Mouse (Mus musculus): Measurements from ENCODE around the gene Eme2. TPM values are rescaled to one million over a fixed set of nuclear protein-coding genes. Genes with fewer than 3 reads are reported as not detected.

Eme2 gene
- total RNA-seq, 2 experiments from 2014 or later = 9.3 to 10.2 TPM

DNA sequence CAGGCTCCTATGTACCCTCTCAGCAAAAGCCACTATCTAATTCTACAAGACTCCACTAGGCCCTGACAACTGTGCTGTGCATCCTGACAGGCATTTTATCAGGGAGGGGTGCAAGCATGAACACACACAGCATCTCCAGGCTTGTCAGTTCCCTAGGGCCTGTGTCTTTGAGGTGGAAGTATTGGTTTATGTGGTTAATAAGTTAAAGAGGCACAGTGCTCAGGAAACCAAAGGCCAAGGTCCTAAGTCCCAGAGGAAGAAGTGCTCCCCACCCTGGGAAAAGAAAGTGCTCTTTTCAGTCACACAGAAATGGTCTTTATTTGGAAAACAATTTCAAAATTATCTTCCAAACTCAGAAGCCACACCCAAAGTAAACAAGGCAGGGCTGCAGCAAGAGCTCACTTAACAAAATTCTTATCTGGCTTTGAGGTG, 46.3 kb downstream of the Eme2 start:
- intact Hi-C loops (cut with DNase I) = loop anchor here (5.0 kb wide), 1 partner anchor 169 kb away; the partner anchor contains the start of genes Cramp1l and Ift140
- DNase-seq = no peak

DNA sequence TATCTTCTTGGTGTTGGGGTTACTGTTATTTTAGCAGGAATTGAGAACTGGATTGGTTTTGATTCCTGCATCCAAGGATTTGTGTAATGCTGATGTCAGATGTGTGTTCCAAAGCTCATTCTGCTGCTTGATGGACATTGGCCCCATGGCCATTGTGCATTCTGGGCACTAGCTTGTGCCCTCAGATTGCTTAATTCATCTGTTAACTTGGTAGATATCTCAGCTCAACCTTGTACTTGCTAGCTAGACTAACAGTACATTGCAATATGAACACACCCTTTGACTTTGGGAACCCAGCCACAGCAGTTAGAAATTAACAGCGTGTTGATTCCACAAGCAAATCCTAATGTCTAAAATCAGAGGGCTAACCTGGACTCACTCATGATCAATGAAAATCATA, 47.5 kb downstream of the Eme2 start:
- no peak for DNase-seq
- intact Hi-C loops (cut with DNase I) = loop anchor here (5.0 kb wide), 1 partner anchor 170 kb away; the partner anchor contains the start of genes Cramp1l and Ift140

DNA sequence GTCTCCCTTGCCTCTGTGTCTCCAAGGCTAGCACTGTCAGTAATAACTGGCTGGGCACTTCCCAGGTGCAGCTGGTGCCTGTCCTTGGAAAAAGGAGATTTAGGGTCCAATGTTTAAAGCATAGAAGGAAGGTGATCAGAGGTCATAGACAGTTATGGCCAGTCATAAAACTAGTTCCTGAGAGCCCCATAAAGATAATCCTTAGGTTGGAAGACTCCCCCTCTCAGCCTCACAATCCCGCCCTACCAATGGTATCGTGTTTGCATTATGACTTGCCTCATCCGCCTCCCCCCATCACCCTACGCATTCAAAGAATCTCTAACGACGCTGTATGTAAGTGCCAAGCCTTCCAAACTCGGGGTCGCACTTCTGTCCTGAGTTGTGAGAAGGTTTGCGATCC, 50.4 kb downstream of the Eme2 start:
- no peak for DNase-seq
- intact Hi-C loops (cut with DNase I) = no loop called here

DNA sequence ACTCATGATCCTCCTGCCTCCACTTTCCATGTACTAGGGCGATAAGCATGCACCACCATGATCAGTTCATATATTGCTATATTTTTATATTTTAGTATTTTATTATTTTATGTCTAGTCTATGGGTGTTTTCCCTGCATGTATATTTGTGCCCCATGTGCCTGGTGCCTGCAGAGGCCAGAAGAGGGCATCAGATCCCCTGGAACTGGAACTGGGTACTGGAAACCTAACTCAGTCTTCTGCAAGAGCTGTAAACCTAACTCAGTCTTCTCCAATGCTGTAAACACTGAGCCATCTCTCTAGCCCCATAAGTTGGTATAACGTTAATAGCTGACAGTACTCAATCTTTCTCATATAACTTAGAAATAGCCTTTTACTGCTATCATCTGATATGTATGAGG, 52.3 kb downstream of the Eme2 start:
- no peak for DNase-seq
- intact Hi-C loops (cut with DNase I) = no loop called here

DNA sequence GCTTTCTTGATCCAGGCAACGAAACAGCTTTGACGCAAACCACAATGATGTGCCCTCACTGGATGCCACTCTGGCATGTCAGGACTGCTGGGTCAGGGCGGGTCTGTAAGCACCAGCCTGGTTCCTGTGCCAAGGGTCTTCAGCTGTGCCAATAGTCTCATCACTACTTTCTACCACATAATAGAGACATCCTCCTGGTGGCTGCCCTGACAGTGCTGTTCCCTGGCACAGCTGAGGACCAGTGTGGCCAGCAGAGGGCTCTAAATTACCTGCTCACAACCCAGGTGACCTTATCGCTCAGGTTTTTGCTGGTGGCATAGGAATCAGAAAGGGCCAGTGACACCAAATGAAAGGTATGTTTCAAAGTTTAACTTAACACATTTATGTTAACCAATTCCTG, 53.8 kb downstream of the Eme2 start:
- intact Hi-C loops (cut with DNase I) = no loop called here
- DNase-seq = no peak

DNA sequence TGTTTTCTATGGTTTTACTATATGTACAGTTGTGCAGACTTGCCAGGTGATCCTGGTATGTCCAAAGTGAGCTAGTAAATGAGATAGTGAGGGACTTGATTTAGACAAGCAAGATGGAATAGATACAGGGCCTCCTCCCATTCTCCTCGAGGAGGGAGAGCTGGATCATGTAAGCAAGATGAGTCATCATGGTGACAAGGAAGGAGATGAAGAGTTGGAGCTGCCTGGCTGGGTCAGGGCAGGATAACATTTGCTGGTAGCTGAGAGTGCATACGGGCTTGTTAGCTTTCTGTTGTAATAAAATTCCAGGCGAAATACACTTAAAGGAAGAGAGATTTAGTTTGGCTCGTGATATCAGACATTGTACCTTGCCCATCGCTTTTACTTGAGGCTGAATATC, 54.5 kb downstream of the Eme2 start:
- DNase-seq = no peak
- intact Hi-C loops (cut with DNase I) = no loop called here

DNA sequence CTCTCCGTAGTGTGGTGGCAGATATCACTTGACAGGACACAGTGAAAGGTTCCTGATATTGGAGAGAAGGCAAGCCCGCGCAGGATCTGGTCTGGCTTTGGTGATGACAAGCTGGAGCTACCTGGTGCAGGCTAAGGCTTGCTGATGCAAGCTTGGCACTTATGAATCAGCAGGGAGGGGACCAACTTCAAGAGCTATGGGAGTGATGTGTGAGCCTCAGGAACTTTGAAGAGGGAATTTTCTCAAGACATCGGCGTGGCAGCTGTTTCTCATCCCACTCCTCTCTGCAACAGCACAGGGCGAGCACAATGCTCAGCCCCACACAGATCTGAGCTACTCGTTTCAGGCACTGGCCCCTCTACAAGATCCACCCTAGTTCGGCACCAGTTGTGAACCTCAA, 55.0 kb downstream of the Eme2 start, which contains the start of gene Hagh:
Gene Hagh, plus strand, starts transcription at position 302 of the 400 bp plus-strand sequence.
- DNase-seq = no peak
- intact Hi-C loops (cut with DNase I) = no loop called here

Other genes with a start within 250 kb of the Eme2 start
- gene Slc9a3r2, start 244.8 kb downstream of the Eme2 start, total RNA-seq (2021) = 10 to 100 TPM; 27.1 to 36.9 TPM
- not detected for gene Npw, start 236.6 kb downstream of the Eme2 start, total RNA-seq (2021)
- 10 to 100 TPM; 18.0 to 18.5 TPM for gene Zfp598, start 225.4 kb downstream of the Eme2 start, total RNA-seq (2021)
- gene Syngr3, start 205.1 kb downstream of the Eme2 start, total RNA-seq (2021) = not detected
- gene Gfer, start 198.9 kb downstream of the Eme2 start, total RNA-seq (2021) = 10 to 100 TPM; 30.3 to 33.3 TPM
- gene Noxo1, start 198.9 kb downstream of the Eme2 start, total RNA-seq (2021) = 1 to 10 TPM in 1 of 2 experiments, under 1 TPM in 1; 0.47 to 1.4 TPM
- 10 to 100 TPM; 15.1 to 16.1 TPM for gene Tbl3, start 187.4 kb downstream of the Eme2 start, total RNA-seq (2021)
- not detected for gene Rnf151, start 177.0 kb downstream of the Eme2 start, total RNA-seq (2021)
- 100 to 1,000 TPM; 500 to 582 TPM for gene Rps2, start 177.0 kb downstream of the Eme2 start, total RNA-seq (2021)
- gene Ndufb10, start 170.6 kb downstream of the Eme2 start, total RNA-seq (2021) = 100 to 1,000 TPM; 420 to 464 TPM
- gene Rpl3l, start 167.3 kb downstream of the Eme2 start, total RNA-seq (2021) = 100 to 1,000 TPM; 743 to 791 TPM
- 100 to 1,000 TPM; 192 to 205 TPM for gene Msrb1, start 158.4 kb downstream of the Eme2 start, total RNA-seq (2021)
- not detected for gene Hs3st6, start 142.1 kb downstream of the Eme2 start, total RNA-seq (2021)
- not detected for gene Meiob, start 90.8 kb downstream of the Eme2 start, total RNA-seq (2021)
- 10 to 100 TPM; 66.0 to 77.0 TPM for gene Hagh, start 54.9 kb downstream of the Eme2 start, total RNA-seq (2021)
- gene Fahd1, start 44.7 kb downstream of the Eme2 start, total RNA-seq (2021) = 10 to 100 TPM; 40.3 to 42.1 TPM
- 1 to 10 TPM; 3.3 to 3.8 TPM for gene Igfals, start 29.1 kb downstream of the Eme2 start, total RNA-seq (2021)
- gene Nubp2, start 8.7 kb downstream of the Eme2 start, total RNA-seq (2021) = 10 to 100 TPM; 10.0 TPM
- 10 to 100 TPM; 25.4 to 31.0 TPM for gene Spsb3, start 8.4 kb downstream of the Eme2 start, total RNA-seq (2021)
- 10 to 100 TPM; 84.6 to 90.2 TPM for gene Mrps34, start within 50 bp of the Eme2 start, total RNA-seq (2021)
- 10 to 100 TPM; 10.3 to 11.7 TPM for gene Nme3, start 1.4 kb upstream of the Eme2 start, total RNA-seq (2021)
- 10 to 100 TPM; 16.2 to 24.4 TPM for gene Mapk8ip3, start 41.9 kb upstream of the Eme2 start, total RNA-seq (2021)
- gene Jpt2, start 65.6 kb upstream of the Eme2 start, total RNA-seq (2021) = 1 to 10 TPM; 6.2 to 6.8 TPM
- gene Cramp1l, start 120.7 kb upstream of the Eme2 start, total RNA-seq (2021) = 1 to 10 TPM; 5.9 to 7.1 TPM
- 1 to 10 TPM; 1.7 to 2.0 TPM for gene Ift140, start 121.0 kb upstream of the Eme2 start, total RNA-seq (2021)
- gene Tmem204, start 188.5 kb upstream of the Eme2 start, total RNA-seq (2021) = 10 to 100 TPM; 10.3 to 10.7 TPM
- 1 to 10 TPM; 4.2 to 6.1 TPM for gene Telo2, start 220.9 kb upstream of the Eme2 start, total RNA-seq (2021)
- 1 to 10 TPM; 3.7 to 4.3 TPM for gene Ptx4, start 225.7 kb upstream of the Eme2 start, total RNA-seq (2021)
- gene Clcn7, start 238.3 kb upstream of the Eme2 start, total RNA-seq (2021) = 10 to 100 TPM; 13.7 to 14.9 TPM

Measured in gastrocnemius, postnatal 36 days (tissue).